Mouse (Mus musculus): ENCODE measurements around the gene Ewsr1. TPM values are rescaled to one million over a fixed set of nuclear protein-coding genes. Genes with fewer than 3 reads are reported as not detected.

Ewsr1 gene
- total RNA-seq, 4 experiments from 2014 or later, result 55.1 to 68.1 (median 64.3) TPM

Small RNA genes within 50 kb of the gene (microRNA-seq; reads per million reads assigned to microRNA genes)
- gene Gm47296, result not detected

Other genes starting within 250 kb of the Ewsr1 start
- gene Nf2, start 249.7 kb downstream of the Ewsr1 start, total RNA-seq (2022), result 10 to 100 TPM; 52.9 to 62.2 (median 56.1) TPM
- 1 to 10 TPM in 1 of 4 experiments, under 1 TPM in 3; 0.29 to 1.1 (median 0.71) TPM for gene Nipsnap1, start 225.3 kb downstream of the Ewsr1 start, total RNA-seq (2022)
- gene Thoc5, start 203.9 kb downstream of the Ewsr1 start, total RNA-seq (2022), result 10 to 100 TPM; 14.0 to 16.3 (median 15.3) TPM
- not detected for gene Nefh, start 151.2 kb downstream of the Ewsr1 start, total RNA-seq (2022)
- gene Ap1b1, start 112.4 kb downstream of the Ewsr1 start, total RNA-seq (2022), result 10 to 100 TPM; 33.1 to 38.3 (median 37.8) TPM
- gene Rasl10a, start 41.1 kb downstream of the Ewsr1 start, total RNA-seq (2022), result not detected
- gene Gas2l1, start 33.9 kb downstream of the Ewsr1 start, total RNA-seq (2022), result 1 to 10 TPM; 2.4 to 3.8 (median 3.1) TPM
- gene Rhbdd3, start 340 bp downstream of the Ewsr1 start, total RNA-seq (2022), result 10 to 100 TPM; 33.1 to 43.7 (median 34.2) TPM
- gene Emid1, start 53.0 kb upstream of the Ewsr1 start, total RNA-seq (2022), result 1 to 10 TPM; 5.5 to 9.6 (median 8.4) TPM
- 10 to 100 TPM; 41.4 to 55.8 (median 48.8) TPM for gene Kremen1, start 162.3 kb upstream of the Ewsr1 start, total RNA-seq (2022)